Mouse (Mus musculus): ENCODE measurements around the gene Rac1.

The Rac1 gene

DNA sequence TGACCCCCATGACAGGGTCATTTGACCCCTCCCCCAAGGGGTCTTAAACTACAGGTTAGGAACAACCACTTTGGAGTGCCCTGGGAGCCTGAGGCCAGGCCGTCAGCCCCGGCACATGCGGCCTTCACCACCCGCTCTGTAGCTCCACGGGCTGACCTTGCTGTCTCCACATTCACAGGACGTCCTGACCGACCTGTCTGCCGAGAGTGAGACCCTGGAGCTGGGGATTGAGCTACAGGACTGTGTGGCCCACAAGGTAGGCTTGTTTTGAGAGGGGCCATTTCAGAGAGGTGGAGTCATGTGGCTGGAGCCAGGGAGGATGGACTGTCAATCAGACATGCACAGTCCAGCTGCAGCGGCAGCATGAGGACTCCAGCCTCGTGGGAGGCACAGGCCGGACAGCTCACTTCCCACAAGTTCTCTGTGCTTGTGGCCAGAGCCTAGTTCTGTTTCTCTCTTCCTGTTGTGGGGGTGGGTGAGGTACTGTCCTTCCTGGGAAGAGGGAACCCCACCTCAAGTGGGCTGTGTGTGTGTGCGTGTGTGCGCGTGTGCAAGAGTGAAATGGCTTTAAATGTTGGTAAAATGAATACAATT lies 38.0 kb downstream of the Rac1 start:
- no peak for DNase-seq

- no peak for DNase-seq
These were observed 39.8 kb downstream of the Rac1 start for GRCm38 (mm10) chr5:143487998-143488397.

DNA sequence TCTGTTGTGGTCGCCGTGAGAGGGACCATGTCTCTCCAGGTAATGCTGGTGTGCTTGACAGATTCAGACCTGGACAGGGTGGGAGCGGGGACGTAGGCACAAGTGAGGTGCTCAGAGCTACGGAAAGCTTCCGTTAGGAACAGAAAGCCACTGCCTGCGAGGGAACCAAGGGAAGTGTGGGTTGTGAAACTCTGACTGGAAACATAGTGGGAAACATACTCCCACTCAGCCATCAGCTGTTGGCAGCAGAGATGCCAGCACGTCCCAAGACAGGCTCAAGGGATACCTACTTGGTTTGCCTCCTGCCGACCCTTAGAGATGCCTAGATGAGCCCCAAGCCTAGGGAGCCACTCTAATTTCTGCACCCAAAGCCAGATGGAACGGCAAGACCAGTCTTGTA lies 40.6 kb downstream of the Rac1 start:
- DNase-seq: no peak

GRCm38 (mm10) chr5:143484955-143485354 lies 42.9 kb downstream of the Rac1 start:
- no peak for DNase-seq

DNA sequence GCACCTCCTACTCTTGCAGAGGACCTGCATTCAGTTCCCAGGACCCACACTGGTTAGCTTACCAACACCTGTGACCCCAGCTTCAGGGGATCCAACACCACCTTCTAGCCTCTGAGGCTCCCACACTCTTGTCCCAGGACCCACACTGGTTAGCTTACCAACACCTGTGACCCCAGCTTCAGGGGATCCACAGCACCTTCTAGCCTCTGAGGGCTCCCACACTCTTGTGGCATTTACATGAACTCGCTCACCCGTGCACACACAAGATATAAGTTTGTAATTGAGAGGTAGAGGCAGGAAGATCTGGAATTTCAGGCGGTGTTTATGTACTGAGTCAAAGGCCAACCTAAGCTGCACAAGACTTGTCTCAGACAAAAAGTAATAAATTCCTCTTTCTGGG lies 49.9 kb downstream of the Rac1 start:
- no peak for DNase-seq

DNA sequence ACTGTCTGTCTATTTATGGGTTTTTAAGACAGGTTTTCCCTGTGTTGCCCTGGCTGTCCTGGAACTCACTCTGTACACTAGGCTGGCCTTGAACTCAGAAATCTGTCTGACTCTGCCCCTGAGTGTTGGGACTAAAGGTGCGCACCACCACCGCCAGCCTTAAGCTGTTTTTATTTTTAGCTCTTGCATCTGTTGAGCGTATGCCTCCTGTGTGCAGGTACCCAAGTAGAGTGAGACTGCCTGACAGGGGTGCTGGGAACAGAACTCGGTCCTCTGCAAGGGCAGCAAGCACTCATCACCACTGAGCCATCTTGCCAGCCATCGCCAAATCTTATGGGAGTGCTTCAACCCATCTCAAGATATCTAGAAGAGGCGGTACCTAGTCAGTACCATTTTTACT lies 51.8 kb downstream of the Rac1 start:
- DNase-seq: no peak

DNA sequence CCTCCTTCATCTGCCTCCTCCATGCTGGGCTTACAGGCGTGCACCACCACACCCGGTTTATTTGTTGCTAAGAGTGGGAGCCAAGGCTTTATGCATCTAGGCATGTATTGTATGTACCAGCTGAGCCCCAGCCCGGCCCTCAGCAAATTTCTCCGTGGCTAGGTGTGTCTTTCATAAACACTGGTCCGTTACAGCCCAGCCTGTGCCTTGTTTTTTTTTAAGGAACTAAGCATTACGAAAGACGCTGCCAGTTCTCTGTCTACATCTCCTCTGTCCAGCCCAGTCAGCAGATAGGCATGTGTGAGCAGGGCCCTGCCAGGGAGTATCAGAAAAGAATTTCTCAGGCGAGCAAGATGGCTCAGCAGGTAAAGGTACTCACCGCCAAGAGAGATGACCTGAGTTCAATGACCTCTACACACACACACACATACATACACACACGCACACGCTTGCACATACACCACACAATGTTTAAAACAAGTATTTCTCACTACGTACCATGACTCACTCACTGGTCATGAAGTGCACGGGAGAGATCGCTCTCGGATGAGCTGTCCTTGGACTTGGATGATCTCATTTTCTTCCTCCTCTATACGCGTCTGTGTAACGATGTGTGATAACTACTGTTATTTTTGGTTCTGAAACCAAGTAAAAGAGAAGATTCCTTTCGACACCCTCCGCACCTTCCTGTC lies 52.5 kb downstream of the Rac1 start:
- DNase-seq: no peak

DNA sequence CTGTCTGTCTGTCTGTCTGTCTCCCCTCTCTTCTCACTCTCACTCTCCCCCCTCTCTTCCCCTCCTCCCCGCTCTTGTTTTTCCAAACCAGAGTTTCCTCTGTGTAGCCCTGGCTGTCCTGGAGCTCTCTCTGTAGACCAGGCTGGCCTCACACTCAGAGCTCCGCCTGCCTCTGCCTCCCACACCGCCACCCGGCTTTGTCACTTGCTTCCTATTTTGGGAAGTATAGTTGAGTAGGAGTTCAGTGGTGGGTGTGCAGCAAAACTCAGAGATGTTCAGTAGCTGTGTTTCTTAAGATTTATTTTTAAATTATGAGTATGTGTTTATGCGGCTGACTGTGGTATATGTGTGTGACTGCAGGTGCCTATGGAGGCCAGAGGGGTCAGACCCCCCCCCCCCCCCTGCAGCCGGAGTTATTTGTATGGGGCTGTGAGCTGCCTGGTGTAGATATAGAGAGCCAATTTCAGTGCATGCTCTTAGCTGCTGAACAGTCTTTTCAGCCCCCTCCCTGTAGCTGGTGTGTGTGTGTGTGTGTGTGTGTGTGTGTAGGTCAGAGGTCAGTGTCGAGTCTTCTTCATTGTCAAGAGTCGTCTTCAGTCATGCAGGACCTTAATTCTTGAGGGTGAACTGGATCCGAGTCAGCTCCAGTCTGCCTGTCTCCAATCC lies 55.8 kb downstream of the Rac1 start:
- DNase-seq: no peak

- no peak for DNase-seq
These were observed 56.7 kb downstream of the Rac1 start for GRCm38 (mm10) chr5:143471165-143471546.

- peak; percentile 79 to 88 for DNase-seq
These were observed 57.2 kb downstream of the Rac1 start for GRCm38 (mm10) chr5:143470421-143471164.

GRCm38 (mm10) chr5:143469628-143470027 lies 58.2 kb downstream of the Rac1 start:
- DNase-seq: no peak

DNA sequence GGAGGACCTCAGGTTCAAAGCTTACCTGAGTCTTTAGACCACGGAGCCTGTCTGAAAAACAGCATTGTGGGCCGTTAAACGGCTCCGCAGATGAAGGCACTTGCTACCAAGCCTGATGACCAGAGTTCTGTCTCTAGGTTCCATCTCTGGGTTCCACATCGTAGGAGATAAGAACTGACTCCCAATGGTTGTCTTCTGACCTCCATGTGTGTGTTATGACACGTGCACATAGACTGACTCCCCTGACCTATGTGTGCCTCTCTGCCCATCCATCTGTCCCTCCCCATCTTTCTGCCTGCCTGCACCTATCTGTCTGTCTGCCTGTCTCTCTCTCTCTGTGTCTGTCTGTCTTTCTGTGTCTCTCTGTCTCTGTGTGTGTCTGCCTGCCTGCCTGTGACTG lies 59.9 kb downstream of the Rac1 start:
- DNase-seq: no peak

DNA sequence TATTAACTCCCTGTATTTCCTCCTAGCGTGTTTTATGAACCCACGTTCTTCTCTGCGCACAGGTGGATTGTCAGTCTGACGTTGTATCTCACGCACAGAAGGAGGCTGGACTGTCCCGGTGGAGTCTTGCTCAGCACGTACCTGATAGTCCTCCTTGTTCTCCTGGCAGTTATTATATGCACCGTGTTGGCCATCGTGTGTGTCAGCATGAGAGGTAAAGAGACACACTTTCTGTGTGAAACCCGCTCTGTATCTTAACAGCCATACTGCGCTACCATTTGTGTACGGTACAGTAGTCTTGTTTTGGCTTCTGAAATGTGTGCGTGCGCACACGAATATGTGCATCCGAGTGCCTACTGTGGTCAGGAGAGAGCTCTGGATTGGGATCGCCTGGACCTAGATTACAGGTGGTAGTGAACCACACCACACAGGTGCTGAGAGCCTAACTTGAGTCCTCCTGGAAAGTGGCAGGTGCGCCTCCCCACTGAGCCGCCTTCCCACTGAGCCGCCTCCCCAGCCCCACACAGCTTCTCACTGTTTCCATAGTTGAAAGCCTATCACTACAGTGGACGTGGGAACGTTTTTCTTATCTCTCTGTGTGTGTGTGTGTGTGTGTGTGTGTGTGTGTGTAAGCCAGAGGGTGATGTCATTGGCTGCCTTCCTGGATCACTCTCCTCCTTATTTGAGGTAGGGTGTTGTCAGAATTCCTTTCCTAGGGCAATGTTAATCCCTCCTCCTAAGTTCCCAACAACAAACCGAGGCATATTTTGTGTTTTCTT lies 60.8 kb downstream of the Rac1 start:
- DNase-seq: no peak

- no peak for DNase-seq
These were observed 62.4 kb downstream of the Rac1 start for GRCm38 (mm10) chr5:143465156-143466085.

DNA sequence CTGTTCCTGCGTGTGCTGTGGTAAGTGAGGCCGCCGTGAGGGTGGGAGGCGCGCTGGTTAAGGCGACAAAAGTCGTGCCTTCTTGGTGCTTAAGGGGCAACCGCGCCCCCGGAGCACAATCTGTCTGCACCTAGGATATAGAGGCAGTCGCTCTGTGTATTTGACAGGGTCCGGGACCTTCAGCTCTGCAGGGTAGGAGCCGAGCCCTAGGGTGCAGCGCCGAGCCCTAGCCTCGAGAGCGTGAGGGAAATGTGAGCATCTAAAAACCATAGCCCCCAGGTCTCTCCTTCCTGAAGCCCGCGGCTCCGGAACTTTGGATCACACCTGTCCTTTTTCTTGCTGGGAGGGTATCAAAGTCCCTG lies 63.1 kb downstream of the Rac1 start:
- DNase-seq: no peak

DNA sequence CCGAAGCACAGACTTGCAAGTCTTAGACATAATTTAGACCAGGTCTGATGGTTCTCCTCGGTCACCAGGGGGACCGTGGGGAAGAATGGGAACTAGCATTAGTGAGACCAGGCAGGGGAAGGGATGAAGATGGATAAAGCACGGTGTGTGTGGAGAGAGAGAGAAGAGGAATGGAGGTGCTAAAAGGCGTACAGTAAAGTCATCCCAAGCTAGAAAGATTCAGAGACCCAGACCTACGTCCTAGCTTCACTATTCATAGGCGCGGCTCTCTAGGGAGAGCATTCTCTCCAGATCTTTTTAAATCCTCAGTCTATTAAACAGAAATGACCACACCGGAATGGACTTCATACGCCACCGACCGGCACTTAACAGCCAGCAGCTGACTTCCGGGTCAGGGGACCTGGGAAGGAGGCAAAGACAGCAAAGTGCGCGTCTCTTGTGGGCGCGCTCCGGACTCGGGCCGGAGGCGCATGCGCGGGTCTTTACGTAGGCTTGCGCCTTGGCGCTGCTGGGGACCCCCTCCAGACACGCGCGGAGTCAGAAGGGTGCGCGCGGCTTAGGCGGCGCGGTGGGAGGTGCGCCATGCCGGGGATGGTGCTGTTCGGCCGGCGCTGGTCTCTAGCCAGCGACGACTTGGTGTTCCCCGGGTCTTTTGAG lies 63.6 kb downstream of the Rac1 start, which contains the start of gene Daglb:
TSS of gene Daglb (plus strand) at position 485 of the 657 bp plus-strand sequence.
- peak; percentile 90 to 96 for DNase-seq

DNA sequence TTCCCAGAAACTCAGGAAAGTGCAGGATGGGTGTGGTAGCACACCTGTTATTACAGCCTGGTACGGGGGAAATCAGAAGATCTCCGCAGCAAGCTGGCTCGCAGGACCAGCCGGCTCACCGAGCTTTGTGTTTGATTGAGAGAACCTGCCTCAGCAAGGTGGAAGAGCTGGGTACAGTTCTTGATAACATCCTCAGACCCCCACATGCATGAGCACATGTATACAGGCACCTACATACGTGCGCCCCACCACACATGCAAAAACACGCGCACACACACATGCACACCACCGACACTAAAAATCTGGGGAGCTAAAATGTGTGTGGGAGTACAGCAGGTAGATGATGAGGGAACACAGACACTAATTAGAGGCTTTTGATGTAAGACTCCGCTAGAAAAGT lies 64.2 kb downstream of the Rac1 start:
- no peak for DNase-seq

All from cerebellum, adult 18-20 months (tissue).